Mouse (Mus musculus) bone marrow macrophage, adult 2 months (primary cell): ENCODE results near the gene Cotl1.

ENCODE experiments used
- CTCF ChIP-seq: IDR thresholded peaks from 2 replicates; pipeline ENCODE4 v1.5.1; 2012; ENCODE audit warnings: low read depth, mild to moderate bottlenecking, low read length, moderate library complexity
- POLR2A ChIP-seq: IDR thresholded peaks from 2 replicates; pipeline ENCODE4 v1.6.1; 2012; ENCODE audit warnings: mild to moderate bottlenecking, low read depth, low read length, borderline replicate concordance

DNA sequence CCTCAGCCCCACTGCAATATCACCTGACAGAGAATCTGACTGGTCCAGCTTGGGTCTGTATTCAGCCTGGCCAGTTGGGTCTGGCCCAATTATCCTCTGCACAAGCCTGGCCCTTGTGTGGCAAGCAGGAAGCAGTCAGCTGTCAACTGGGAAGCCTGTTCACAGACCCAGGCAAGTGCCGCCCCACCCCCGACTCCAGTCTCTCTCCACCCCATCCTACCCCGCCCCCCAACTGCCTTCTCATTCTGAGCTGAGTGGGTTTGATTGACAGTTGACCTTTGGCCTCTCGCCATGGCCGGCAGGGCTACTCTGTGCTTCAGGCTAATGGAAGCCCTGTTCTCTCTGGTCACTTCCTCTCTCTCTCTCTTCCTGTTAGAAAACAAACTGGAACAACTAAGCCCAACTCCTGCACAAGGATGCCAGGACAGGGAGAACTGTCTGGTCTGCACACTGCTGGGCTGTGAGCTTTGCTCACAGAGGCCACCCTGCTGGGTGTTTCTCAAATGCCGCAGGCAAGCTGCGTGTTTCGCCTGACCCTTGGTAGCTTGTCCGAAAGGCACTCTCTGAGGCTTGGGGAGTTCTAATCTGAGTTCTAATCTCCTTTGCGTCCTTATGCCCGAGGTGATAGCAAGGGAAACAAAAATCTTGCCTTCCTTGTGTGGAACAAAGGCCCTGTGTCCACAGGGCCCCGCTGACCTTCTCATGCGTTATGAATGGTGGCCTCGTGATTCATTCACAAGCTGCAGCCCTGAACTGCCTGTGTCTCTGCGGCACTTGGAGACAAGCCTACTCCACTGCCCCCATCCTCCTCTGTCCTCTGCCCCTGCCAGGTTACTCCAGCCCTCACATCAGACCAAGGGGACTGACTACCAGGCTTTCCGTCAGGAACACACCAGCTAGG is 48.3 kb downstream of the Cotl1 start:
- TF ChIP-seq CTCF (no peak), POLR2A (no peak; the same call in 1 of the 2 replicates)
